Mouse (Mus musculus): ENCODE results near the gene Cmas. TPM values are rescaled to one million over a fixed set of nuclear protein-coding genes. Genes with fewer than 3 reads are reported as not detected.

Cmas gene
- total and polyA plus RNA-seq, 3 experiments, result 53.2 to 80.6 (median 76.0) TPM

DNA sequence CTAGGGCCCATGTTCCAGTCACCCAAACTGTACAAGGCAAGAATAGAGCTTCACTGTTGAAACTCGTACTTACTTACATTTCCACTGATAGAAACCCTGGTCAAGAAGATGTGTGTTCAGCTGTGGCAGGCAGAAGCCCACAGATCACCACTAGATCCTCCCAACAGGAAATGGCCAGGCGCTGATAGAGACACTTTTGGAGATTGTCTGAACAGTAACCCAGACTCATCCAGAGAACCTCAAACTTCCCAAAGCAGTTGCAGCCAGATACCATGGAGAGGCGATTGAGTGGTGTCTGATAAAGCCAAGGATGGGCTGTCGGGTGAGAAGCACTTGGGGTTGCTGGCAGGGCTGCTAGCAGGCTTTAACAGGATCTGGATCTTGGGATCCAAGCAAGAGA is 20.4 kb downstream of the Cmas start:
- no peak for DNase-seq (ENCODE audit: low spot score)
- Histone ChIP-seq H3K36me3 (replicated peaks) (peaks cover 54% of the 10 kb centered on the region), H3K9me3 (replicated peaks) (no peaks in the 10 kb centered on the region), H3K4me3 (ENCODE audit: low read depth, low read length) (no peak overlapping the region), H3K4me1 (ENCODE audit: insufficient read depth, low read depth, low read length) (peaks cover 29% of the 10 kb centered on the region), H3K27me3 (ENCODE audit: insufficient read depth, low read length) (no peaks in the 10 kb centered on the region)
- peak; percentile 86 for ATAC-seq (ENCODE audit: extremely low read depth, insufficient number of reproducible peaks, low FRiP score, poor library complexity, severe bottlenecking)
- TF ChIP-seq TAL1 (conservative IDR thresholded peaks at IDR 0.05; ENCODE audit: low read depth, low read length) (no peak), POLR2AphosphoS5 (IDR thresholded peaks at IDR 0.05; ENCODE audit: insufficient replicate concordance, low read depth, low read length) (no peak), CTCF (IDR thresholded peaks at IDR 0.05; ENCODE audit: low read depth, low read length) (no peak), GATA1 (IDR thresholded peaks at IDR 0.05; ENCODE audit: borderline replicate concordance, low read length) (no peak), GATA2 (IDR thresholded peaks at IDR 0.05; ENCODE audit: borderline replicate concordance, low read depth, low read length) (no peak)

DNA sequence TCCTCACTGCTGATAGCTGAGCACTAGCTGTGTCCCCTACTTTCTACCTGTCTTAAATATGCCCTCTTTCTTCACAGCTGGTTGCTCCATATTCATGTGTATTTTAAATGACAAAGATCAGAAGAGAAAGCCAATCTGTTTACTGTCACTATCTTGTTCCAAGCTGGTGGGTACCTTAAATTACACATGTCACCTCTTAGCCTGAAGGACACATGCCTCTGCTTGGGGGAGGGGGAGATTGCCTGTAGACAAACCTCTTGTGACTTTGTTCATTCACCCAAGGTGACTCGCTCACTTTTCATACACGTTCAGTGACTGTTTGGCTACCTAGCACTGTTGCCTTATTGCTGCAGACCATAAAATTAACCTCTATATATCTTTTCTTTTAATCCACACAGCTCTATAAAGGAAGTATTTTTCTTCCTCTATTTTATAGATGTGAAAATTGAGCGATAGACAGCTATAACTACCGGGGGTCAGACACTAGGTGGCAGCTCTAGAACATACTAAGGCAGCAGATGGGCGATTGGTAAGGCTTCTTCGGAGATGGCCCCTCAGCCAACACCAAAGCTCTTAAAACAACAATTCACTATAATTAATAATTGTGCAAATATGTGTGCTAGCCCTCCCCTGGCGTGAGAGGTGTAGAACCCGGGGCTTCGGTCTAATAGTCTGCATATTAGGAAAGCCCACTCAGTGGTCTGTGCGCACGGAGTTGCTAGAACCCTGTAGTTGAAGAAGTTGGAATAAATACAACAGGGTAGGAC is 22.7 kb downstream of the Cmas start:
- peak; percentile 33 for DNase-seq (ENCODE audit: low spot score)
- no peaks in the 10 kb centered on the region for H3K27me3 ChIP-seq (ENCODE audit: insufficient read depth, low read length)
- H3K4me1 ChIP-seq (ENCODE audit: insufficient read depth, low read depth, low read length), result peaks cover 38% of the 10 kb centered on the region
- no peaks in the 10 kb centered on the region for H3K9me3 ChIP-seq (replicated peaks)
- no peak for TF ChIP-seq GATA2 (IDR thresholded peaks at IDR 0.05; ENCODE audit: borderline replicate concordance, low read depth, low read length)
- no peak for TF ChIP-seq TAL1 (conservative IDR thresholded peaks at IDR 0.05; ENCODE audit: low read depth, low read length)
- TF ChIP-seq POLR2AphosphoS5 (IDR thresholded peaks at IDR 0.05; ENCODE audit: insufficient replicate concordance, low read depth, low read length), result no peak
- no peak for TF ChIP-seq GATA1 (IDR thresholded peaks at IDR 0.05; ENCODE audit: borderline replicate concordance, low read length)
- TF ChIP-seq CTCF (IDR thresholded peaks at IDR 0.05; ENCODE audit: low read depth, low read length), result no peak
- ATAC-seq (ENCODE audit: extremely low read depth, insufficient number of reproducible peaks, low FRiP score, poor library complexity, severe bottlenecking), result peak; percentile 47
- no peak overlapping the region for H3K4me3 ChIP-seq (ENCODE audit: low read depth, low read length)
- peaks cover 31% of the 10 kb centered on the region for H3K36me3 ChIP-seq (replicated peaks)

DNA sequence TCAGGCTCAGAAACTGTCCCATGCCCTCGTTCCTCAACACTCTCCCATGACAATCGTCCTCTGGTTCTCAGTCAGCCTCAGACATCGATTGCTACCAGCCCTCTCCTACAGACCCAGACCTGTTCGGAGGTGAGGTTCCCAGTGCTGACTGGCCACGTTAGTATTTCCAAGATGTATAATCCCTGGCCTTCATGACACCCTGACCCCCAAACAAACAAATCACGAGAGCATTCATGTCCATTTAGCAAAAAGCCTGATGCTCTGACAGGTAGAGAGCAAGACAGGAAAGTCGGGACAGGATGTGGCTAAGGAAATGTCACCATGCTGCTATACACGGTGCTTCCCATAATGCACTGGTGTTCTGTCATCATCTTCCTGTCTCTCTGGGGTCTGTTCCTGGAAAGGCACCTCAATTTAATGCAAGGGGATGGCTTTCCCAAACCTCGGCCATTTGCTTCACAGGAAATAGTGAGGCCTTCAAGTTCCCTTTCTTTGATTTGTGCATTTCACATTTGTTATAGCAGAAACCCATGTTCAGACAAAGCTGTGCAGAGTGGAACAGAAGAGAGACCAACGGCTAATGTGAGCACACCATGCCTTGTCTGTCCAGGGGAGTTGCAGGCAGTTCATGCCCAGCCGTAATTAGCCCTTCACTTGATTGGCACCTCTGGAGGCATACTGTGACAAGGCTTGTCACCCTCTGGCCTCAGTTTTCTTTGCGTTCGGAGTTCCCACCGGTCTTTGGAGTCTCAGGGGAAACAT is 23.5 kb downstream of the Cmas start:
- DNase-seq (ENCODE audit: low spot score), result no peak
- no peaks in the 10 kb centered on the region for H3K9me3 ChIP-seq (replicated peaks)
- H3K36me3 ChIP-seq (replicated peaks), result peaks cover 23% of the 10 kb centered on the region
- no peak overlapping the region for H3K4me3 ChIP-seq (ENCODE audit: low read depth, low read length)
- H3K4me1 ChIP-seq (ENCODE audit: insufficient read depth, low read depth, low read length), result peaks cover 39% of the 10 kb centered on the region
- ATAC-seq (ENCODE audit: extremely low read depth, insufficient number of reproducible peaks, low FRiP score, poor library complexity, severe bottlenecking), result no peak
- no peak for TF ChIP-seq CTCF (IDR thresholded peaks at IDR 0.05; ENCODE audit: low read depth, low read length)
- no peak for TF ChIP-seq POLR2AphosphoS5 (IDR thresholded peaks at IDR 0.05; ENCODE audit: insufficient replicate concordance, low read depth, low read length)
- no peak for TF ChIP-seq TAL1 (conservative IDR thresholded peaks at IDR 0.05; ENCODE audit: low read depth, low read length)
- no peak for TF ChIP-seq GATA2 (IDR thresholded peaks at IDR 0.05; ENCODE audit: borderline replicate concordance, low read depth, low read length)
- TF ChIP-seq GATA1 (IDR thresholded peaks at IDR 0.05; ENCODE audit: borderline replicate concordance, low read length), result no peak
- H3K27me3 ChIP-seq (ENCODE audit: insufficient read depth, low read length), result no peaks in the 10 kb centered on the region

DNA sequence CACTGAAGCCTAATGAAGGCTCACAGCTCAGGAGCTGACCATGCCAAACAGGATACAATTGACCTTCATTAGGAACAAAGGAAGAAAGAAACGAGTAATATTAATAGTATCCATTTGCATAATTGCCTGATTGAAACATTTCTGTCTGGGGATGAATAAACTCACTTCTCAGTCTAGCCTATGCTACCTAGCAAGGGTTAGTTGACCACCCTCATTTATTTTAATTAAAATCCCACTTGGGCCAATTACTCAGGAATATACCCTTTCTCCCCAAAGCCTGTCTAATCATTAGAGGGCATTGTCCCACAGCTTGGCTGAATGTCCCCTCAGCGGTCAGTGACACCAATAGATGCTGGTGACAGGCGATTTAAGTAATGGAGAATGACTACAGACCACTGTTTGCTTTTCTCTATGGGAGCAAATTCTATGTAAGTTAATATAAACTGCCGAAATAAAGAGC is 24.1 kb downstream of the Cmas start:
- Histone ChIP-seq H3K36me3 (replicated peaks) (peaks cover 17% of the 10 kb centered on the region), H3K4me3 (ENCODE audit: low read depth, low read length) (no peak overlapping the region), H3K9me3 (replicated peaks) (no peaks in the 10 kb centered on the region), H3K27me3 (ENCODE audit: insufficient read depth, low read length) (no peaks in the 10 kb centered on the region), H3K4me1 (ENCODE audit: insufficient read depth, low read depth, low read length) (peaks cover 39% of the 10 kb centered on the region)
- DNase-seq (ENCODE audit: low spot score), result no peak
- TF ChIP-seq CTCF (IDR thresholded peaks at IDR 0.05; ENCODE audit: low read depth, low read length), result no peak
- ATAC-seq (ENCODE audit: extremely low read depth, insufficient number of reproducible peaks, low FRiP score, poor library complexity, severe bottlenecking), result no peak

DNA sequence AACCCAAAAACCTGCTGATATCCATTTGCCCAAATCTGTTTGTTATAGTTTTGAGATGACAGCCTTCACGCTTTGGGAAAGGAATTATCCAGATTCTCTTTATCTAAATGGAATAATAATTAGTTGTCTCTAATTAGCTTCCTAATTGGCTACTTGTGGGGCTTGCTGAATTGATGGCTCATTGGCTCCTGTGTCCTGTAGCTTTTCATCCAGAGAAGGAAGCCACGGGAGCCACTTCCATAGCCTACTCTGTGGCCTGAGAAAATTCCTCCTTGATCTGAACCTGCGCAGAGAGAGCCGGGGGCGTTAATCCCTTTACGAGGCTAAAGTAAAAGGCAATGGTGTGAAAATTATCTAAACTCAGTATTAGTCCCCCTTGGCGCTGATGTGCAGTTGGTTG is 24.8 kb downstream of the Cmas start:
- DNase-seq (ENCODE audit: low spot score) (no peak), ATAC-seq (ENCODE audit: extremely low read depth, insufficient number of reproducible peaks, low FRiP score, poor library complexity, severe bottlenecking) (no peak)
- TF ChIP-seq CTCF (IDR thresholded peaks at IDR 0.05; ENCODE audit: low read depth, low read length), result no peak
- no peak for TF ChIP-seq GATA2 (IDR thresholded peaks at IDR 0.05; ENCODE audit: borderline replicate concordance, low read depth, low read length)
- no peak for TF ChIP-seq TAL1 (conservative IDR thresholded peaks at IDR 0.05; ENCODE audit: low read depth, low read length)
- TF ChIP-seq POLR2AphosphoS5 (IDR thresholded peaks at IDR 0.05; ENCODE audit: insufficient replicate concordance, low read depth, low read length), result no peak
- TF ChIP-seq GATA1 (IDR thresholded peaks at IDR 0.05; ENCODE audit: borderline replicate concordance, low read length), result no peak
- Histone ChIP-seq H3K4me3 (ENCODE audit: low read depth, low read length) (no peak overlapping the region), H3K27me3 (ENCODE audit: insufficient read depth, low read length) (no peaks in the 10 kb centered on the region), H3K36me3 (replicated peaks) (peaks cover 10% of the 10 kb centered on the region), H3K9me3 (replicated peaks) (no peaks in the 10 kb centered on the region), H3K4me1 (ENCODE audit: insufficient read depth, low read depth, low read length) (peaks cover 35% of the 10 kb centered on the region)

DNA sequence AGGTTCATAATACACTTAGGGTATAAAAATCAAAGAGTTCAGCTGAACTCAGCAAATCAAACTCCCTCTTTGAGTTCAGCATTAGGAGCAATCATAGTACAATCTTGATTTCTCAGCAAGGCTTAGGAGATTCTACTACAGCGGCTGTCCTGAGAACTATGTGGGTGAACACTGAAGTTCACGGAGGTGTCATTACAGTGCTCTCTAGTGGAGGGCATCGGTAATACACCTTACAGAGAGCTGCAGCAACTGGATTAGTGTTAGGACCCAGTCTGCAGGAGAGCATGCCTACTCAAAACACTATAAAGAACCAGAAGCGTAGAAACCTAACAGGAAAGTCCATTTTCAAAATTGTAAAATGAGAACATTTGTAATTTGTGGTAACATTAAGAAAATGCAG is 28.9 kb downstream of the Cmas start:
- no peak overlapping the region for H3K4me3 ChIP-seq (ENCODE audit: low read depth, low read length)
- DNase-seq (ENCODE audit: low spot score) (no peak), ATAC-seq (ENCODE audit: extremely low read depth, insufficient number of reproducible peaks, low FRiP score, poor library complexity, severe bottlenecking) (peak; percentile 57)
- H3K36me3 ChIP-seq (replicated peaks), result no peaks in the 10 kb centered on the region
- peaks cover 26% of the 10 kb centered on the region for H3K4me1 ChIP-seq (ENCODE audit: insufficient read depth, low read depth, low read length)
- no peaks in the 10 kb centered on the region for H3K9me3 ChIP-seq (replicated peaks)
- no peak for TF ChIP-seq GATA1 (IDR thresholded peaks at IDR 0.05; ENCODE audit: borderline replicate concordance, low read length)
- H3K27me3 ChIP-seq (ENCODE audit: insufficient read depth, low read length), result peaks cover 4% of the 10 kb centered on the region; the same call in 1 of the 2 replicates

Measured in G1E (cell line).